Mouse (Mus musculus): Measurements from ENCODE around the gene Nrbf2.

Gene Nrbf2

GRCm38 (mm10) chr10:67295331-67295730 is 10.2 kb upstream of the Nrbf2 start:
- no peak for DNase-seq (ENCODE audit: low spot score in 2 of 2)

GRCm38 (mm10) chr10:67291087-67291486 is 6.0 kb upstream of the Nrbf2 start:
- no peak for DNase-seq (ENCODE audit: low spot score in 2 of 2)

GRCm38 (mm10) chr10:67290622-67291021 is 5.5 kb upstream of the Nrbf2 start:
- DNase-seq (ENCODE audit: low spot score in 2 of 2) = no peak

- DNase-seq (ENCODE audit: low spot score in 2 of 2) = peak; percentile 88 to 91
Measured at GRCm38 (mm10) chr10:67287877-67288276, 2.8 kb upstream of the Nrbf2 start.

- peak in 1 of 2 experiments; percentile 42 for DNase-seq (ENCODE audit: low spot score in 2 of 2)
Measured at GRCm38 (mm10) chr10:67284761-67285175, 337 bp downstream of the Nrbf2 start.

GRCm38 (mm10) chr10:67284311-67284710 is 794 bp downstream of the Nrbf2 start:
- DNase-seq (ENCODE audit: low spot score in 2 of 2) = peak in 1 of 2 experiments; percentile 42

GRCm38 (mm10) chr10:67283516-67283915 is 1.6 kb downstream of the Nrbf2 start:
- DNase-seq (ENCODE audit: low spot score in 2 of 2) = no peak

- DNase-seq (ENCODE audit: low spot score in 2 of 2) = no peak
Measured at GRCm38 (mm10) chr10:67282531-67282930, 2.6 kb downstream of the Nrbf2 start.

GRCm38 (mm10) chr10:67281852-67282251 is 3.3 kb downstream of the Nrbf2 start:
- no peak for DNase-seq (ENCODE audit: low spot score in 2 of 2)

- no peak for DNase-seq (ENCODE audit: low spot score in 2 of 2)
Measured at GRCm38 (mm10) chr10:67275916-67276315, 9.2 kb downstream of the Nrbf2 start.

- peak; percentile 53 to 68 for DNase-seq (ENCODE audit: low spot score in 2 of 2)
Measured at GRCm38 (mm10) chr10:67264852-67265251, 20.3 kb downstream of the Nrbf2 start.

GRCm38 (mm10) chr10:67253115-67253514 is 32.0 kb downstream of the Nrbf2 start:
- DNase-seq (ENCODE audit: low spot score in 2 of 2) = no peak

- no peak for DNase-seq (ENCODE audit: low spot score in 2 of 2)
Measured at GRCm38 (mm10) chr10:67252353-67252752, 32.8 kb downstream of the Nrbf2 start.

GRCm38 (mm10) chr10:67250846-67251245 is 34.3 kb downstream of the Nrbf2 start:
- DNase-seq (ENCODE audit: low spot score in 2 of 2) = peak; percentile 49 to 64

- no peak for DNase-seq (ENCODE audit: low spot score in 2 of 2)
Measured at GRCm38 (mm10) chr10:67249486-67249885, 35.6 kb downstream of the Nrbf2 start.

GRCm38 (mm10) chr10:67247145-67247544 is 38.0 kb downstream of the Nrbf2 start:
- DNase-seq (ENCODE audit: low spot score in 2 of 2) = peak; percentile 52 to 66

GRCm38 (mm10) chr10:67230439-67230838 is 54.7 kb downstream of the Nrbf2 start:
- no peak for DNase-seq (ENCODE audit: low spot score in 2 of 2)

GRCm38 (mm10) chr10:67226543-67226942 is 58.6 kb downstream of the Nrbf2 start:
- no peak for DNase-seq (ENCODE audit: low spot score in 2 of 2)

GRCm38 (mm10) chr10:67226109-67226508 is 59.0 kb downstream of the Nrbf2 start:
- DNase-seq (ENCODE audit: low spot score in 2 of 2) = peak; percentile 78 to 81

- no peak for DNase-seq (ENCODE audit: low spot score in 2 of 2)
Measured at GRCm38 (mm10) chr10:67225528-67225927, 59.6 kb downstream of the Nrbf2 start.

GRCm38 (mm10) chr10:67223942-67224341 is 61.2 kb downstream of the Nrbf2 start:
- no peak for DNase-seq (ENCODE audit: low spot score in 2 of 2)

- DNase-seq (ENCODE audit: low spot score in 2 of 2) = no peak
Measured at GRCm38 (mm10) chr10:67221284-67221683, 63.8 kb downstream of the Nrbf2 start.

- DNase-seq (ENCODE audit: low spot score in 2 of 2) = no peak
Measured at GRCm38 (mm10) chr10:67220251-67220650, 64.9 kb downstream of the Nrbf2 start.

GRCm38 (mm10) chr10:67218873-67219565 is 66.1 kb downstream of the Nrbf2 start:
- DNase-seq (ENCODE audit: low spot score in 2 of 2) = no peak

Data from right cerebral cortex, postnatal 10 days (tissue).